Mouse (Mus musculus) urinary bladder, postnatal 4 days (tissue): ENCODE measurements around the gene Timp3.
A peak's percentile ranks its signal among the peaks of the same experiment; 100 is the strongest.

ENCODE experiments used
- DNase-seq, 2 experiments: peaks; one replicate each; pipeline ENCODE4 v3.0.0; 2021 to 2022; ENCODE audit warnings: low spot score in 2 of 2

Timp3 gene

DNA sequence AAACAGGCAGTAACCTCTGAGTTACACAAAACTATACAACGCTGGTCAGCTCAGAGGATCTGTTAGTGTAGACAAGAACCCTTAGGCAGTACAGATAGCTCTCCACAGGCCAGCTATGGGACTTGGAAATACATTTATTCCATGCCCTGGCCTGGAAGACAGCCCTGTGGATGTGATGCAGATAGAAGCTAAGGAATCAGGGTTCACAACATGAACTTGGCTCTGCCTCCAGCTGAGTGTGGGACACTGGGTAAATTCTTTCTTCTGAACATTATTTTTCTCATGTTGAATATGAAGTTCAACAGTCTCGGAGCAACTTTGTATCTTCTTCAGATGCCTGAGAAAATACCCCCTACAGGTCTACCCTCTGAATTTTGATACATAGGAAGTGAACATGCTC, 2.9 kb upstream of the Timp3 start:
- no peak for DNase-seq

DNA sequence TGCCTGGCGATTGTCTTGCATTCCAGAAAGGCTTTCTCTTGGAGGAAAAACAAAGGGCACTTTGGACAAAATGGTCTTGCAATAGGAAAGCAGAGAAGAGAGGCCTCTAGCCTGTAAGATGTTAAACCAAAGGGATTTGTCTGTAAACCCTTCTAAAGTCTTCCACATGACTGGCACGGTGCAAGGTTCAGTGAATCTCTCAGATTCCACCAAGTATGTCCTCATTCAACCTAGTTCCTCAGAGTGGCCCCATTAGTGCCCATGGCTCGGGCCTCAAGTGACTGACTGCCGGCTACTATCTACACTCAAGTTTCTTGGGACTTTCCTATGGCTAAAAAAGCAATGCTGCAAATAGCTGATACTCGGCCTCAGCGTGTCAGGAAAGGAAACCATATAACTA, 1.8 kb upstream of the Timp3 start:
- DNase-seq: no peak

DNA sequence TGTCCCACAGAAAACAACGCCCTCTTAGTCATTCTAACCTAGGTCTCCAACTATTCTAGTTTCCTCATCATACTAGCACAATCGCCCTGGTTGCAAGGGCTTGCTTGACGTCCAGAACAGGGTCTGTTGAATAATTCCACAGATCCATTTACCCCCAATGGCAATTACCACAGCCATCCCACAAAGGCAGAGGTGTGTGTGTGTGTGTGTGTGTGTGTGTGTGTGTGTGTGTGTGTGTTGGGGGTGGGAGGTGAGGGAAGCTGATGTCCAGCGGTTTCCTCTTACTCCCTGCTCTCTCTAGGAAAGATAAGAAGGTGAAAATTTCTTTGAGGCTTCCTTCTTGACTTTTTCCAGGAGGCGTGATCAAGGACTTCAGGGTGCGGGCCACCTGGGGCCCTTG, 377 bp upstream of the Timp3 start:
- no peak for DNase-seq

- no peak for DNase-seq
These were observed 932 bp downstream of the Timp3 start for GRCm38 (mm10) chr10:86301117-86301490.

- DNase-seq: no peak
These were observed 1.6 kb downstream of the Timp3 start for GRCm38 (mm10) chr10:86301593-86302317.

DNA sequence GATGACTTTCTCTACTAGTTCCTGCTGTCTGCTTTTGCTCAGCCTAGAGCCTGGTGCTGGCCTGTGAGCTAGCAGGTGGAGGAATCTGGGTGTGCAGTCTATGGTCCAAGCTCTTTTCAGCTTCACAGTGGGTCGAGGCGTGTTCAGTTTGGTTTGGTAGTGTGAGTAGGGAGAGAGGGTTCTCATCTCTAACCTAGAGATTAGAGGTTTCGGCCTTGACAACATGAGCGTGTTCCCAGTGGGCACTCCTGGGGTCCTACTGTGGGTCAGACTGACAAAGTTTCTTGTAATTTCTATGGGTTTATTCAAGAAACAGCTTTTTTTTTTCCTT, 2.1 kb downstream of the Timp3 start:
- DNase-seq: no peak

DNA sequence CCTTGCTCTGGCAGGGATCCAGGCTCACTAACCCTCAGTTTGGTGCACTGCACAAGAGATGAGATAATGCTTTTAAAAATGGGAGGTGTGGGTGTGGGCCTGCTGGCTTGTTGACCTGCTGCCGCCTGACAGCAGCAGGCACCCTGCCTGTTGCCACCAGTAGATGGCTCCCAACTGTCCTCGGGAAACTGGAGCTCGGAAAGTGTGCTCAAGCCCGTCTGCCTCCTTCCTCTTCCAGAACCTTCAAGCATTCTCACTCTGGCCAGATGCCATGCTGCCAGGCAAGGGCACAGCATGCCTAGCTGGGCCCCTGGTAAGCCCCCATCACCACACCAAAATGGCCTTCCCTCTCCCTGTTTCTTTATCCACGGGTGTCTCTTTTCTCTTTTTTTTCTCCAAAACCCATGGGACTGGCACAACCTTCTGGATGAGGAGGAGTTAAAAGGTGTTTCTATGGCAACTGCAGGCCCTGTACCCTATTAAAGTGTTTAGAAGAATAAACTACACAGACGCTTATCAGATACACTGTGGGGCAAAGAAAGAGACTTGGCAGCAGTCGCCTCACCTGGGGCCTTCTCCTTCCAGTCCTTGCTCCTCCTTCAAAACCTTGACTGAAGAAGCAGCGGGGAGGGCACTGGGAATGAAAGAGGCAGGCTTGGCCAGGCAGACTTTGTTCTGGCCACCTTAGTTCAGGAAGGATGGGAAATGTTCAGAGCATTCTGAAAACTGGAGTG, 2.8 kb downstream of the Timp3 start:
- peak; percentile 68 to 72 for DNase-seq

- DNase-seq: no peak
These were observed 3.3 kb downstream of the Timp3 start for GRCm38 (mm10) chr10:86303495-86303876.

GRCm38 (mm10) chr10:86304583-86304982, 4.4 kb downstream of the Timp3 start:
- DNase-seq: no peak

DNA sequence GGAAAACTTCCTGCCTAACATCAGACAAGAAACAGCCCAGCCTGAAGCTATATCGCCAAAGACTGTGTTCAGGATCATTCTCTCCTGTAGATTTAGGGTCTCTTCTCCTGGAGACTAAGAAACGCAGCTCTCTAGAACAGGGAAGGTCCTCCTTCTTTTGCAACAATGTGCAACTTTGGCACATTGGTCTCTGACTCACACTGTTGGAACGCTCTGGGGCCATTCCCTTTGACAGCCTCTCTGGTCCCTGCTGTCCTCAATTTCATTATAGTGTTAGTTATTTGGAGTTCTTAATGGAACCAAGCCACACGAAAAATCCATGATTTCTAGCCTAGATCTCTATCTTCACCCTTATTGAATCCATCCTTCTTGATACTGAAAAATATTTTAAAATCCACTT, 7.1 kb downstream of the Timp3 start:
- no peak for DNase-seq

GRCm38 (mm10) chr10:86310527-86310926, 10.4 kb downstream of the Timp3 start:
- DNase-seq: no peak

DNA sequence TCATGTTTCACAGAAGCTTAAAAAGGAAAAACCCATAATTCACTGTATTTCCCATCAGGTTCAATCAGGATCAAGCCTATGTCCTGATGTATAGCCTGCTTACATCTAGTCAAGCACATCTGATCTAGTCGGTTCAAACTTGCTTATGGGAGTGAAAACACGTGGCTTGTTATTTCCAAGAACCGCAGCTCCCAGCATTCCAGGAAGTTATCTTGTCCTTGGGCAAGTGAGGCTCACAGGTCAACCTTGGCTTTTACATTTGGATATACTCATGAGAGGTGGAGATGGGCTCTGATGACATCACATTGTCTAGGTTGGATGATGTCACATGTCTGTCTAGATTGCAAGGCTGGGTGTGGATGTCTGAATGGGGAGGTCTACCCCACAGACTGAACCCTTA, 12.8 kb downstream of the Timp3 start:
- no peak for DNase-seq

- DNase-seq: no peak
These were observed 13.3 kb downstream of the Timp3 start for GRCm38 (mm10) chr10:86313448-86313847.

GRCm38 (mm10) chr10:86315513-86315912, 15.3 kb downstream of the Timp3 start:
- no peak for DNase-seq

- DNase-seq: no peak
These were observed 17.5 kb downstream of the Timp3 start for GRCm38 (mm10) chr10:86317633-86318032.

- DNase-seq: no peak
These were observed 18.5 kb downstream of the Timp3 start for GRCm38 (mm10) chr10:86318552-86319140.

DNA sequence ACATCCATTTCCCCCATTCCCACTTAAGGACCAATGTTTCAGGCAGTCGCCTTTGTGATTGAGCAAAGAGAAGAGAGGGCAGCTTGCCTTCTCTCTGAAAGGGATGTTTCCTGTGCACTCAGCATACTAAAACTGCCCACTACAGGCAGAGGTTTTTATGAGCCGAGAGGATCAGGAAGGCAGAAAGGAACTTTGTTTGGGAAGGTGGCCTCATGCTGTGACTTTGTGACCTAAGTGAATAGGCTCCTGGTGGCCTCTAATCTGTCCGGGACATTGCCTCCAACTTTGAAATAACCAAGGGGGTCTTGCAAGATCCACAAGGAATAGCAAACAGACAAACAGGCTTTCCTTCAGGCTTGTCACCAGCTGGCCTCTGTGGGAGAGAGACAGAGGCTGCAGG, 19.4 kb downstream of the Timp3 start:
- DNase-seq: no peak

DNA sequence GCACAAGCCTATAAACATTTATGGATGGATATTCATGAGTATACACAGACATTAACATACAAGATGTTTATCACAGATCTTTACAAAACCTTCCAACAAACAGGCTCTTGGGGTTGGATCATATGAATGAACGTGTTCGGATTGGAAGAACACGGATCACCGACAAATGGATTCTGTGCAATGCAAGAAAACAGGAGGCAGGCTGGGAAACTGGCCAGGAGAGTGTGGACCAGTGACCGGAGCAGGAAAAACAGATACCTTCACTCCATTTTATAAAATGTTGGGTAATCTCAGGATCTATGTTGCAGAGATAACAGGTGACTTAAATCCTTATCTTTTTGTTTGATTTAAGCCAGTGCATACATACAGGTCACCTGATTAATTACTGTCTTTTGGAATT, 20.0 kb downstream of the Timp3 start:
- DNase-seq: no peak

DNA sequence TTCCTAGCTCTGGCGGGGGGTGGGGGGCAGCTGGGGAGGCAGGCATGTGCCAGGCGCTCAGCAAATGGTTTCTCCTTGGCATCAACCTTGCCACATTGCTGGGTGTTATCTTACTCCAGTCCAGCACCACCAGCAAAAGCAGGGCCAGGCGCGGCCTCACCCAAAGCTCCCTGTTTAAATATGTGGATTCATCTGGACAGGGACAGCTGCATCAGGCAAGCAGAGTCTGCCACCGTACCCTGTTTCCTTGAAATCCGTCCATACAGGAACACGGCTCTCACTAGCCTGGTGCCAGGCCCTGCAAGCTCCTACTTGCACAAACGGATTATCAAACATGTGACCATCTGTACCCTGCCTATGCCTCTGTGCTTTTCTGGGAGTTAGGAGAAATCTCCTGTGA, 21.0 kb downstream of the Timp3 start:
- no peak for DNase-seq

DNA sequence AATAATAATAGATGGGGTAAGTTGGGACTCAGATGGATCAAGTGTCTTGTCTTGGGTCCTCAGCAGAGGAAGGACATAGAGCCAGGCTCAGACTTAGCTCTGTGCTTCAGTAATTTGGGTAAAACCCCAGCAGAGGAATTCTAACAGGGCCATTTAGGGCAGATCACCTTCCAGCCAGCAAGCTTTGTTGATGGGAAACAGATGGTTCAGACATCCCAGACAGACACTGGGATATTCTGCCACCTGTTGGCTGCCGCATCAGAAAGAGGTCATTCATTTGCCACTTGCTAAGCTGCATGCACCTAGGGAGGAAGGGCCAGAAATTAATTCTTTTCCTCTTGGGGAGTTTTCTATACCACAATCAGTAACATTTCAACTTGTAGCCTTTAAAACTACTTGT, 21.8 kb downstream of the Timp3 start:
- no peak for DNase-seq

GRCm38 (mm10) chr10:86323275-86323994, 23.3 kb downstream of the Timp3 start:
- DNase-seq: no peak

DNA sequence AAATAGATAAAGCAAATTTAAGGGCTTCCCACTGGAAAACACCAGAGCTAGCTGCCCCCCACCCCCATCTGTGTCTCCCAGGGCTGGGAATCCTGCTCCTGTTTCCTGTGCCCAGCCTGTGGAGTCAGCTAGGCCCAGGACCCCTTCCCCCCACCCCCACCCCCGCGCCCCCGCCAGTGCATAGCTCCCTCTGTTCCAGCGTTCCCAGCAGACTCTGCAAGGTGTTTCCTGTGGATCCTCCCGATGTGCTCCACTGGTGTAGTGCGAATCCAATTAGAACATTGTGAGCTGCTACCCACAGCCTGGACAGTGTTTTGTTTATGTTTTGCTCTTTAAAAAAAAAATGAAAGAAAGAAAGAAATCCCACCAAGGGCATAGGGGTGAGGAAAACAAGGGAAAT, 25.1 kb downstream of the Timp3 start:
- DNase-seq: no peak

DNA sequence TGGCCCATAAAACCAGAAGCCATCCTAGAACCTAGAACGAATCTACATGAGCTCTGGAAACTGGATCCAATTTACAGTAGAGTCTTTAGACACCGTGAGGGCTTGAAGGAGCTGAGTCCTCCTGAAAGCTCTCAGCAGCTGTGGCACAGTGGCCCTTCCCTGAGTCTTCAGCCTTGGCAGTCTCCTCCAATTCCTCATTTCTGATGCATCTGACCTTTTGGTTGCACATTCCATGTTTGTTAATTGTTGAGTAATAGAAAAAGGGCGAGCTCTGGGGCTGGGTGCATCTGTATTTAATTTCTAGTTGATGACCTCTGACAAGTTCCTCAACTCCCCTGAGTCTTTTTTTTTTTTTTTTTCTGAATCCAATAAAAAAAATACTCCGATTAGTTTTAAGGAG, 28.0 kb downstream of the Timp3 start:
- no peak for DNase-seq
